Comparison of ENCODE assay signal across 7 mouse cellular contexts in genomic region chr3:154816801-154817625, GRCm38 (mm10).
DNase-seq lines count a peak whose midpoint lies in the region; ATAC-seq and TF ChIP-seq lines count a peak whose summit lies in the region.

No protein-coding gene starts in this region.

- 4% methylated on average over 19 of the region's 19 CpGs for WGBS in forebrain, postnatal 0 days
- WGBS in hindbrain, postnatal 0 days: 12% methylated on average over 19 of the region's 19 CpGs
- WGBS in stomach, embryonic 15.5 days: 42% methylated on average over 19 of the region's 19 CpGs

- peak; percentile 85 for DNase-seq in forebrain, postnatal 0 days
- DNase-seq in hindbrain, postnatal 0 days (ENCODE audit: low spot score): peak; percentile 68
- DNase-seq in lung, postnatal 14 days: peak; percentile 8
- no peak for DNase-seq in thymus, postnatal 4 days
- no peak for DNase-seq in kidney, postnatal 25 days

- peak; percentile 96 for ATAC-seq in forebrain, postnatal 0 days
- ATAC-seq in hindbrain, postnatal 0 days: peak; percentile 91
- peak; percentile 69 for ATAC-seq in stomach, embryonic 15.5 days (ENCODE audit: insufficient read depth, low FRiP score, low read depth)

- no peaks in the 10 kb centered on the region for H3K27me3 ChIP-seq in forebrain, postnatal 0 days (ENCODE audit: insufficient read depth, low read length)
- no peaks in the 10 kb centered on the region for H3K27me3 ChIP-seq in hindbrain, postnatal 0 days (ENCODE audit: insufficient read depth, low read length)
- H3K27me3 ChIP-seq in stomach, embryonic 15.5 days (replicated peaks): no peaks in the 10 kb centered on the region

- H3K9ac ChIP-seq in forebrain, postnatal 0 days: peak overlapping the region; percentile 26; the same call in 1 of the 2 replicates
- H3K9ac ChIP-seq in hindbrain, postnatal 0 days (replicated peaks; ENCODE audit: low read length): peak overlapping the region; percentile 25; the same call in 1 of the 2 replicates
- H3K9ac ChIP-seq in stomach, embryonic 15.5 days: no peak overlapping the region

- peak; percentile 38; the same call in 1 of the 2 replicates for TF ChIP-seq POLR2A in cortical plate, adult 2 months (IDR thresholded peaks at IDR 0.05; ENCODE audit: extremely low read depth, insufficient read depth, low read length)

- peak overlapping the region; percentile 14; the same call in 1 of the 2 replicates for H3K4me3 ChIP-seq in cortical plate, adult 2 months (ENCODE audit: insufficient read depth, low read length)
- H3K4me3 ChIP-seq in forebrain, postnatal 0 days (ENCODE audit: low read depth, low read length): peak overlapping the region; percentile 6; the same call in 1 of the 2 replicates
- peak overlapping the region; percentile 20 for H3K4me3 ChIP-seq in hindbrain, postnatal 0 days (ENCODE audit: low read length)
- H3K4me3 ChIP-seq in stomach, embryonic 15.5 days (replicated peaks): no peak overlapping the region

- peak overlapping the region; percentile 78 for H3K27ac ChIP-seq in cortical plate, adult 2 months (ENCODE audit: insufficient read depth, low read length)
- H3K27ac ChIP-seq in forebrain, postnatal 0 days (ENCODE audit: low read depth, low read length): peak overlapping the region; percentile 79
- H3K27ac ChIP-seq in hindbrain, postnatal 0 days: peak overlapping the region; percentile 46; the same call in 1 of the 2 replicates
- H3K27ac ChIP-seq in stomach, embryonic 15.5 days: no peak overlapping the region

- TF ChIP-seq CTCF in cortical plate, adult 2 months (IDR thresholded peaks at IDR 0.05; ENCODE audit: extremely low read depth, insufficient read depth, low read length): no peak
- no peak for TF ChIP-seq CTCF in forebrain, postnatal 0 days (IDR thresholded peaks at IDR 0.05; ENCODE audit: low read depth)
- TF ChIP-seq CTCF in hindbrain, postnatal 0 days (IDR thresholded peaks at IDR 0.05; ENCODE audit: low read depth): no peak

- H3K9me3 ChIP-seq in forebrain, postnatal 0 days (ENCODE audit: low read length): no peaks in the 10 kb centered on the region
- no peaks in the 10 kb centered on the region for H3K9me3 ChIP-seq in hindbrain, postnatal 0 days (ENCODE audit: low read length)
- no peaks in the 10 kb centered on the region for H3K9me3 ChIP-seq in stomach, embryonic 15.5 days

- no peaks in the 10 kb centered on the region for H3K36me3 ChIP-seq in forebrain, postnatal 0 days (ENCODE audit: insufficient read depth)
- H3K36me3 ChIP-seq in hindbrain, postnatal 0 days (ENCODE audit: insufficient read depth, low read length): no peaks in the 10 kb centered on the region
- H3K36me3 ChIP-seq in stomach, embryonic 15.5 days: no peaks in the 10 kb centered on the region

- H3K4me1 ChIP-seq in cortical plate, adult 2 months (ENCODE audit: control insufficient read depth, insufficient read depth, low read length): peaks cover 6% of the 10 kb centered on the region
- peaks cover 17% of the 10 kb centered on the region; the same call in 1 of the 2 replicates for H3K4me1 ChIP-seq in forebrain, postnatal 0 days (ENCODE audit: insufficient read depth)
- H3K4me1 ChIP-seq in hindbrain, postnatal 0 days (ENCODE audit: insufficient read depth, low read length): 0 out of 2 replicates have a peak, but pooled peaks cover 5% of the 10 kb centered on the region
- no peaks in the 10 kb centered on the region for H3K4me1 ChIP-seq in stomach, embryonic 15.5 days

- peak overlapping the region; percentile 38 for H3K4me2 ChIP-seq in forebrain, postnatal 0 days (ENCODE audit: low read depth)
- H3K4me2 ChIP-seq in hindbrain, postnatal 0 days (ENCODE audit: low read depth, low read length): peak overlapping the region; percentile 48
- H3K4me2 ChIP-seq in stomach, embryonic 15.5 days: no peak overlapping the region

Comparison
In these comparisons a context has a peak if more than half of its experiments do, and no peak if none do; other contexts are left out.
1. DNase-seq: peak in forebrain, postnatal 0 days (single experiment), hindbrain, postnatal 0 days (single experiment) and lung, postnatal 14 days (single experiment); none in thymus, postnatal 4 days (single experiment) and kidney, postnatal 25 days (0 of 2).
2. Peak in every context shown above with its lines, with median percentiles within 50 percentile points of each other: ATAC-seq.